12 mouse cellular contexts compared by ENCODE assay signal in genomic region chr1:189135826-189136225, GRCm38 (mm10).
"Had no signal": no experiment of that assay in that cellular context is flagged by ENCODE, and none has a peak within 500 bp of the region (broad histone marks: within the 10 kb centered on the region; RNA-seq: fewer than 3 reads in every experiment).

No protein-coding gene starts in this region.

- DNase-seq: kidney, adult 9 months; kidney, postnatal 14 days; kidney, postnatal 4 days; left cerebral cortex, postnatal 4 days; liver, postnatal 0 days; lung, embryonic 14.5 days; midbrain, embryonic 14.5 days; right cerebral cortex, adult 18-20 months; right cerebral cortex, postnatal 14 days; right cerebral cortex, postnatal 4 days; thymus, adult 18-20 months; thymus, postnatal 36 days had no signal
